Mouse (Mus musculus) liver, embryonic 14 days (tissue): ENCODE measurements around the gene Il1f8. TPM values are rescaled to one million over a fixed set of nuclear protein-coding genes. Genes with fewer than 3 reads are reported as not detected.

Experiments used
- polyA plus RNA-seq: library from polyadenylated mRNA; depleted of rRNA; stranded (reverse); fragments of >200 nt; gene quantifications from 2 replicates; pipeline ENCODE4 v1.2.3, GENCODE M21; 2012; rRNA removed

Gene Il1f8
- not detected in 2 replicates for polyA plus RNA-seq

GRCm38 (mm10) chr2:24152861-24153260, at the start of gene Il1f8:
TSS of gene Il1f8 (plus strand) at chr2:24153161.

GRCm38 (mm10) chr2:24186176-24186575, 33.2 kb downstream of the Il1f8 start, which contains the start of gene Il1f9:
TSS of gene Il1f9 (plus strand) at chr2:24186476.

Other genes with a start within 250 kb of the Il1f8 start
- gene Hnmt, start 103.8 kb upstream of the Il1f8 start, polyA plus RNA-seq = 0.14 and 0.30 TPM in 2 replicates
- gene Tbpl2, start 56.6 kb upstream of the Il1f8 start, polyA plus RNA-seq = not detected in 2 replicates
- gene Il1f9, start 33.3 kb downstream of the Il1f8 start, polyA plus RNA-seq = 0.08 and 0.13 TPM in 2 replicates
- not detected in 2 replicates for gene Il1f6, start 62.3 kb downstream of the Il1f8 start, polyA plus RNA-seq
- gene Il1f5, start 123.8 kb downstream of the Il1f8 start, polyA plus RNA-seq = not detected in 2 replicates
- not detected in 2 replicates for gene Il1f10, start 138.0 kb downstream of the Il1f8 start, polyA plus RNA-seq
- 3.7 and 4.7 TPM in 2 replicates for gene Il1rn, start 183.7 kb downstream of the Il1f8 start, polyA plus RNA-seq
- 6.9 and 7.8 TPM in 2 replicates for gene Psd4, start 214.4 kb downstream of the Il1f8 start, polyA plus RNA-seq